Mouse (Mus musculus): ENCODE data around the gene Sec1.

The Sec1 gene

DNA sequence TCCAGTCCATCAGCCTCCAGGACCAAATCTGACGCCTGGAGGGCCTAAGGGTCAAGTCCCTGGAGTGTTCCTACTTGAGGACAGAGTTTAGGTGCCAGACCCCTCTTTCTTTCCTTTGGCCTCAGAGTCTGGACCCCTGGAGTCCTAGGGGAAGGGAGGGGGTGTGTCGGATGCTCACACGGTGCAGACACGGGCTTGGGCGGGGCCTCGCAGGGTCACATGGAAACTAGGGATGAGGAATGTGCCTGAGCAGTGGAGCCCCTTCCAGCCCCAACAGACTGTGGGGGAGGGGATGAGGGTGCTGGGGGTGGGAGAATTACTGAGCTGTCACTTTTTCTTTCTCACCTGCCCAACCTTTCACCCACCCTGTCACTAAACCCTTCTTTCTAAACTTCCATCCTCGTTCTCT lies 11.7 kb upstream of the Sec1 start:
- no peak for DNase-seq (ENCODE audit: low read depth in 2 of 2, low spot score in 2 of 2)

DNA sequence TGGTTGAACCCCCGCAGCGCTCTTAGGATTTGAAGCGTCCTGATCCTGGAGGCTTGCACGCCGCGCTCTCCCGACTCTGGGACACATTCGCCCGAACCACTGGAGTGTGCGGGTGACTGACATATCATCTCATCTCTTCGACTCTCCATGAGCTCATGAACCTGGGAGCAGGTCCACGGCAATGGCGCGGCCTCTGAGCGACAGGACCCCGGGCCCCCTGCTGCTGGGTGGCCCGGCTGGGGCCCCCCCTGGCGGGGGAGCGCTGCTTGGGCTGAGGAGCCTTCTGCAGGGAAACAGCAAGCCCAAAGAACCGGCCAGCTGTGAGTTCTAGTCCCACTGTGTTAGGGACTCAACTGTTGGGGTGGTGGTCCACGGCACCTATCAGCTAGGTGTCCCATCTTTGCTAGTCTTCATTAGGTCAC lies 11.3 kb upstream of the Sec1 start:
- no peak for DNase-seq (ENCODE audit: low read depth in 2 of 2, low spot score in 2 of 2)

DNA sequence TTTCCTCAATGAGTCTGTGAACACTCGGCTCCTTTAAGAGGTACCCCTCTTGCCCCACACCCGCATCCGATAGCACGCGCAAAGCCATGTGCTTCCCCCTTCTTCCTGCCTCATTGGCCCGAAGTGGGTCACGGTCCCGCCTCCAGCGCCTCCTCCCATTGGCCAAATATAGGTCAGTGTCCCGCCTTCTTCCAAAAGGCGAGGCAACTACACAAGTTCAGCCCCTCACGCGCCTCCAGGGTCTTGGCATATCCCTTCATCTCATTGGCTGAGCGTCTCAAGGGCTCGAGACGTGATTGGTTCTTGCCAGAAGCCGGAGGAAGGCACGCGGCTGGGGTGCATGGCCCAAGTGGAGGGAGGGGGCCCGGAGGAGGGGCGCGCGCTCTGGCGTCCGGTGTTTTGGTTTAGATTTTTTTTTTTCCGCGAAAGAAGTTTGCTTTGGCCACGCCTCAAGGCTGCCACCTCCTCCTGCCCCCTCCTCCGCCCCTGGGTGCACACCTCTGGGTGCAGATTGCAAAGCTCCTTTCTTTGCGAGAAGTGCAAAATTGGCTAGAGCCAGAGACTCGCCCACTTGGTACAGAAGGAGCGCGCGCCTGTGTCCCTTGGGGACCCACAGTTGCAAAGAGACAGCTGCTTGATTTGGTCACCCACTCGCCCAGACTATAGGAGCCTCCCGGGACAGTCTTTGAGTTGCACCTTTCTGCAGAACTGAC lies 10.7 kb upstream of the Sec1 start, which contains the start of gene Dbp:
Gene Dbp (plus strand): TSS at position 359 of the 713 bp plus-strand sequence.
- peak; percentile 98 to 99 for DNase-seq (ENCODE audit: low read depth in 2 of 2, low spot score in 2 of 2)

DNA sequence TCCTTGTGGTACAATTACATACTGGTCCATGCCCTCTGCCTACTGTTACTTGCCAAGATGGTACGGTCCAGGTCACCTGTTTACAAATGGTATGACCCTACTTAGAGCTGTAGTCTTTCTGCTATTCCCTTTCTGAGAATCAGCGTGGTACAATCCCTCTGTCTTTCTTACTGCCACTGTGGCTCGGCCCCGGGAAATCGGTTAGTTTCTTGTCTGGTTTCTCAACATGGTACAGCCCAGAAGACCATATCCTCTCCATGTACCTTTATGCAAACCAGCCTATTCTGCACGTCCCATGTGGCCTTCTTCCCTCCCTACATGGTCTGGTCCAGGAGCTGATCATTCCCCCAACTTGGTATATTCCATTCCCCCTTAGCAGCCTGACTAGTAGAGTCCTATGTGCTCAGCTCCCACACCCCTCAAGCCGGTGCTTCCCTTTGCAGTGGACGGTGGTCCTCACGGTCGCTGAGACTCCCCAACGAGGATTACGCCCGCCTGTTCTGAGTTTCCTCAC lies 9.9 kb upstream of the Sec1 start:
- peak in 1 of 2 experiments; percentile 50 for DNase-seq (ENCODE audit: low read depth in 2 of 2, low spot score in 2 of 2)

DNA sequence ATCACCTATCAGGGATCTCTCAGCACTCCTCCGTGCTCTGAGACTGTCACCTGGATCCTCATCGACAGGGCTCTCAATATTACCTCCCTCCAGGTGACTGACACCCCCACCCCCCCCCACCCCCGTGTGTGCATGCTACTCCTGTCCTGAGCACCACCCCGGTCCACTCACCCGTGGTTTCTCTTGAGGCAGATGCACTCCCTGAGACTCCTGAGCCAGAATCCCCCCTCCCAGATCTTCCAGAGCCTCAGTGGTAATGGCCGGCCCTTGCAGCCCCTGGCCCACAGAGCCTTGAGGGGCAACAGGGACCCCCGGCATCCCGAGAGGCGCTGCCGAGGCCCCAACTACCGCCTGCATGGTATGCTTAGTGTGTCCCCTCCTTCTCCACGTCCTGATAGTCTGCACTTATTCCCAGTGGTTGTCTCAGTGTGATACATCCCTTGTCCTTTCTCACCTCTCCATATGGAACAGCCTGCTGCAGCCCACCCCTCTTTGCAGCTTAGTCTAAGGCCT lies 9.4 kb upstream of the Sec1 start:
- DNase-seq (ENCODE audit: low read depth in 2 of 2, low spot score in 2 of 2): no peak

DNA sequence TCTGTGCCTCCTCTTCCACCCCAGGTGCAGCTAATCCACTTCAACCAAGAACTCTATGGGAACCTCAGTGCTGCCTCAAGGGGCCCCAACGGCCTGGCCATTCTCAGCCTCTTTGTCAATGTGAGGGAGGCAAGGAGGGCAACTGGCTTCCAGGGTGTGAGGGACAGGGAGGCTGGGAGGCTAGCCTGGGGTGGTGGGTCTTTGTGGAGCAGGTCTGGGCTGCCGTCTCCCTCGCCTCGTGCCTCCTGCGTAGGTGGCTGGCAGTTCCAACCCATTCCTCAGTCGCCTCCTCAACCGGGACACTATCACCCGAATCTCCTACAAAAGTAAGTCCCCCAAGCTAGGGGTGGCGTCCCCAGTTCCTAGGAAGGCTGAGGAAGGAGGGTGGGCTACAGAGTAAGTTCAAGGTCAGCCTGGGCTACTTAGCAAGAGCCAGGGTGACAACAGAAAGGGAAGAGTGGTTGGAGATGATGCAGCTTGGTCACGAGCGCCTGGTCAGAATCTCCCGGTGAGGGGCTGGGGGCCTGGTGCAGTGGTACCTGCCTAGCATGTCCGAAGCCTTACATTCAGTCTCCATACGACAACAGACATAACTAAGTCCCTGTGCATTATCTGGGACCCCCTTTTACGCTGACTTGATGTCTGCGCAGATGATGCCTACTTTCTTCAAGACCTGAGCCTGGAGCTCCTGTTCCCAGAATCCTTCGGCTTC lies 8.8 kb upstream of the Sec1 start:
- DNase-seq (ENCODE audit: low read depth in 2 of 2, low spot score in 2 of 2): no peak

DNA sequence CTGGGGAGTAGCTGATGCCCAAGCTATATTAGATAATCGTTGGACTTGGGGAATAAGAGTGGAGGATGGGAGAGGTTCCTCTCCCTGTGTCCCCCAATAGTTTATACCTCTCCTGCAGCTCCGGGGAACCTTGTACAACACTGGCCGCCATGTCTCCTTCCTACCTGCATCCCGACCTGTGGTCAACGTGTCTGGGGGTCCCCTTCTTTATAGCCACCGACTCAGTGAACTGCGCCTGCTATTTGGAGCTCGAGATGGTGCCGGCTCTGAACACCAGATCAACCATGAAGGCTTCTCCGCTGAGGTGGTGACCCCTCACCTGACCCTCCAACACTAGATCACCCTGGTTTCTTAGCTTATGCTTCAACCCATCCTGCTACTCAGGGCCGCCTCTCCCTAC lies 8.1 kb upstream of the Sec1 start:
- DNase-seq (ENCODE audit: low read depth in 2 of 2, low spot score in 2 of 2): no peak

DNA sequence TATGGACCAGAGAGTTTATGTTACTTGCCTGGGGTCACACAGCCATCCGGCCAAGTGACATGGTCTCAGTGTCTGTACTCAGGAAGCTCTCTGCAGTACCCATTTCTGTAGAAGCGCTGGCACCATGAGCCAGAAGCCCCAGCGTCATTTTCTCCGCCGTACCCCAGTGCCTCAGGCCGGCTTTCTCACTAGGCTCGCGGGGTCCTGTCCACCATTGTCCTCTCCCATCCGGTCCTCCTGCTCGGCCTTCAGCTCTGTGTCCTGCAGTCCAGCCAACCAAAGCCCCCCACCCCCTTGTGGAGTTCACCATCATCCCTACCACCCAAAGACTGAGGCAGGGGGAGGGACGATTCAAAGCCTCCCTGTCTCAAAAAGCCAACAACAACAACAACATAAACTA lies 7.4 kb upstream of the Sec1 start:
- no peak for DNase-seq (ENCODE audit: low read depth in 2 of 2, low spot score in 2 of 2)

DNA sequence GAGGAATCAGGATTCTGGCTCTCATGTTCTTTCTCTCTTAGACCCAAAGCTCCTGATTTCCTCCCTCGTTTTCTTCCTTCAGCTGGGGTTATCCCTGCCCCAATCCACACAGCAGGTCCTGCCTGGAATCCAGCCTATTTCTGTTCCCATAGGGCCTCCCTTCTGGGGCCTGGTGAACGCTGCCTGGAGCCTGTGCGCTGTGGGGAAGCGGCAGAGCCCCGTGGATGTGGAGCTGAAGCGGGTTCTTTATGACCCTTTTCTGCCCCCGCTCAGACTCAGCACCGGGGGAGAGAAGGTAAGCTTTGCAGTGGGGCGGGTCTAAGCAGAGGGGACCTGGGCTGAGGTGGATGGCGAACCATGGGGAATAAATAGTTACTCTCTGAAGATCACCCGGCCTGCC lies 6.9 kb upstream of the Sec1 start:
- no peak for DNase-seq (ENCODE audit: low read depth in 2 of 2, low spot score in 2 of 2)

DNA sequence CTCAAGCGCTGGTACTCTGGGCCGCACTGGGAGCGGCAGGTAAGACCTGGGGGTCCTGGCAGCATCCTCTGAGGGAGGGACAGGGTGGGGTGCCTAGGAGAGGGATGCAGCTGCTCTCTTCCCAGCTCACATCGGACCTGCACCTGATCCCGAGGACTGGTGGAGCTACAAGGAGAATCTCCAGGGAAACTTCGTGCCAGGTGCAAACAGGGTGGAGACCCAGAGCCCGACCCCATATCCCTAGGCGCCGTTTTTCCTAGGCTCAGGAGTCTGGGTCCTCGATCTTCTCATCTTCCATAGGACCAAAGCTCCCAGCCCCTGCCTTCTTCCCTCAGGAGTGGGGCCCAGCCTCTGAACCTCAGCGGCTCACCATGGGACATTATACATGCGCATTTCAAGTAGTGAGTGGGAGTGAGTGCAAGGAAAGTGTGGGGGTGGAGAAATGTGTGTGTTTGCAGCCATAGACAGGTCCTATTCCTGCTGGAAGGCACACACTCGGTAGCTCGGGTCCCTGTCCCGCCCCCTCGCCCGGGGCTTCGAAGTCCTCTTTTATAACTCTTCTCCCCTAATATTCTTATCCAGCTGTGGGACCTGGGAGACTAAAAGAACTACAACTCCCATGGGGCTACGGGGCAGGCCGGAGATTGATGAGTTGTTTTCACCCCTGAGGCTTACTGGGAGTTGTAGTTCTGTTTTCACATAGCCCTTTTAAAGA lies 6.3 kb upstream of the Sec1 start:
- DNase-seq (ENCODE audit: low read depth in 2 of 2, low spot score in 2 of 2): peak in 1 of 2 experiments; percentile 66

DNA sequence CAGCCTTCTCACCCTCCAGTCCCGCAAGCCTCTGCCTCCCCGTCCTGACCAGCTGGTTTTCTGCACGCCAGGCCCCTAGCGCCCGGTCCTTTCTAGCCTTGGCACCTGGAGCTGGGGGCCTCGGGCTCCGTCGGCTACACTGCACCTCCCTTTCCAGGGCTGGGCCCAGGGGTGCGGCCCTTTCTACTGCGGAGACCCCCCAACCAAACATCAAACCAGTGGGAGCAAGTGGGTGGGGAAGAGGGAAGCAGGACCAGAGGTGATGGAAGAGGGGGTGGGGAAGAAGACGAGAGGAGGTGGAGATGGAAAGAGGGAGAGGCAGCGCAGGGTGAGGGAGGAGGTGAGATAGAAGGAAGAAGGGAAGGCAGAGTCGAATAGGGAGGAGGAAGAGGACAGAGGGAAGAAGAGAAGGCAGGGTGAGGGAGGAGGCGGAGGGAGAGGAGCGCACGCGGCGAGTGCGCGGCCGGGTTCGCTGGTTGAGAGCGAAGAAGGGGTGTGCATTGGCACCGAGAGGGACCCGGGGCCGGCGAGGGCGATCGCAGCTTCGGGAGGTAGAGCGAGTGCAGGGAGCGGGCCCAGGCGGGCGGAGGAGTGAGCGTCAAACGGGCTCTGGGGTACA lies 5.4 kb upstream of the Sec1 start, which contains the start of gene Car11:
Gene Car11 (plus strand): TSS at position 321 of the 619 bp plus-strand sequence.
- DNase-seq (ENCODE audit: low read depth in 2 of 2, low spot score in 2 of 2): no peak

DNA sequence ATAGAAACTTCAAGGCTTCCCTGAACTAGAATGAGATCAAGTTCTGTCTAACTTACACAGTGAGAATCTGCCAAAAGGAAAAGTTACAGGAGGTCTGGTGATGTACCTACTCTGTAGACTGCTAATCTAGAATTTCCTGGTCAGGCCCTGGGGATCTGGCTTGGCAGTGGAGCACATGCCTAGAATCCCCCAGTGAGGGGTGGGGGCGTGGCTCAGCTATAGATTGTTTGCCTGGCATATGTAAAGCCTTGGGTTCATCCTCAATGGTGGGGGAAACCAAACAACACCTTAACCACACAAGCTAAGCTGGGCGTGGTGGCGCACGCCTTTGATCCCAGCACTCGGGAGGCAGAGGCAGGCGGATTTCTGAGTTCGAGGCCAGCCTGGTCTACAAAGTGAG lies 3.7 kb upstream of the Sec1 start:
- no peak for DNase-seq (ENCODE audit: low read depth in 2 of 2, low spot score in 2 of 2)

DNA sequence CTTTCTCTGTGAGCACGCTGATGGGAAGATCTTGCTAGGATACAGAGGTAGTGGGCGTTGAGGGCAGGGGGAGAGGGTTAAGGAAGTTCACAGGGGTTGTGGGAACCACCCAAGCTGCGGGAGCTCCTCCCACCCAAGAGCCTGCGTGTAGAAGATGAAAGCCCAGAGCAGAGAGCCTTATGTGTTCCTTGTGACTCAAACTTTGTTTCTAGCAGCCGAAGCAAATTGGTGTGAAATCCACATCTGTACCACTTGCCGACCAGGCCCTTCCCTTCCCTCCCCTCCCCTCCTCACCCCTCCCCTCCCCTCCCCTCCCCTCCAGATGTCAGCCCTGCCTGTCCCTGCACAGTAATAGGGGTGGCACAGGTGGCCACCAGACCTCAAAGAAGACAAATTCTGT lies 896 bp upstream of the Sec1 start:
- DNase-seq (ENCODE audit: low read depth in 2 of 2, low spot score in 2 of 2): no peak

DNA sequence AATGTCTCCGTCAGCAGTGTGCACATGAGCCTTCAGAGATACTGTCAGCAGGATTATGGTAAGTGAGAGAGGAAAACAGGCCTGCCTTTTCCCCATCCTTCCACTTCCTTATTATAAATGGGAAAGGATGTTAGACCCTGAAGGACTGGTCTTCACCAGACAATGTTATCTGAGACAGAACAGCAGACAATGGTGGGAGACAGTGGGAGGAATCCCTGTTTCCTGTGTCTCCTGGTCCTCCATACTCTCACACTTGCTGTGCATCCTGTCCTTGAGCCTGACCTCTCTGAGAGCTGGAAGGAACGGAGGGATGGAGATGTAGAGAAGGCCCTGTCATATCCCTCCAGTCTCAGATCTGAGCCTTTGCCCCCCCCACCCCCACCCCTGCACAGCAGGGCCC lies 1.8 kb downstream of the Sec1 start:
- DNase-seq (ENCODE audit: low read depth in 2 of 2, low spot score in 2 of 2): no peak

DNA sequence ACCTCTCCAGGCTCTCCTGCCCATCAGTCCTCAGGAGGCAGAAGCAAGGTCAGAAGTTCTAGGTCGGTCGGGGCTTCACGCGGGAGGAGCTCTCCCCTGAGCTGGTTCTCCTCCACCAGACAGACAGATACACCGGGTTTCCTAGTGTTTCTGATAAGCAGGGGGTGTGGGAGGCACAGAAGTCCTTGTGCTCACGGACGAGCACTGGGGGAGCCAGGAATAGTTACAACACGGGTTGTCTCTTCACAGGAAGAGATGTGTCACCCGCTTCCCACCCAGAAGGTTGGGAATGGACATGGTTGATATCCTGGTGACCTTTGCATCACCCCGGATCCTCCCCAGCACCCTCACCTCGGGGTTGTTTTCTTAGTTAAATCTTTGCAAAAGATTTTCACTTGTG lies 4.4 kb downstream of the Sec1 start:
- DNase-seq (ENCODE audit: low read depth in 2 of 2, low spot score in 2 of 2): no peak

DNA sequence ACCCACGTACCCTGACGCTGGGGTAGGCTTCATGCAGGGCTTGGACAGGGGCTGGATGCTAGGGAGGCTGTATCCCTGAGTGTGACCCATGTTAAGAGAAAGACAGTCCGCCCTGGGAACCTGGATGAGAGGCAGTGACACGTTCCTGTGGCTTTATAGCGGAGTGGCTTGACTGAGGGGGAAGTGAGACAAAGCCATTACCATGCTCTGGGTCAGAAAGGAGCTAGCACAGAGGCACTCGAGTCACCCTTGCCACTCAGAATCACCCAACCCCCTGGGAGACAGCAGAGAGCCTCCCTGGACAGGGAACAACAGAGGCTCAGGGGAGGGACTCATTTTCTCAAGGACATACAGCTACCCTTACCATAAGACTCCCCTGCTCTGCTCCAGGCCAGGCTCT lies 5.1 kb downstream of the Sec1 start:
- no peak for DNase-seq (ENCODE audit: low read depth in 2 of 2, low spot score in 2 of 2)

DNA sequence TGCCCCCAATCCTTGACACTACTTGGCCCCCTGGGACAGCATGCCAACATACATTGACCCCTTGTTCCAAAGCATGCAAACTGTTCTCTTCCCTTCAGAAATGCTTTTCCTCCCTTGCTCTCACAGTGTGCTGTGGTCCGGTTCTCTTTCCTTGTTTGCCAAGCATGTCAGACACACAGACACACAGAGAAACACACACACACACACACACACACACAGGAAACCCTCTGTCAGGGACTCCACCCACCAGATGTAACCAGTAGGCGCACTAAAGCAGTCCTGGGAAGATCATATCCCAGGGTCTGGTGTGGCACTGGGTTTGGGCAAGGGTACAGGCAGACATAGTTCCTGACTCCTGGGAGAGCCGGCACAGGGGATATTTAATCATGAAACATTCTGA lies 7.4 kb downstream of the Sec1 start:
- DNase-seq (ENCODE audit: low read depth in 2 of 2, low spot score in 2 of 2): no peak

DNA sequence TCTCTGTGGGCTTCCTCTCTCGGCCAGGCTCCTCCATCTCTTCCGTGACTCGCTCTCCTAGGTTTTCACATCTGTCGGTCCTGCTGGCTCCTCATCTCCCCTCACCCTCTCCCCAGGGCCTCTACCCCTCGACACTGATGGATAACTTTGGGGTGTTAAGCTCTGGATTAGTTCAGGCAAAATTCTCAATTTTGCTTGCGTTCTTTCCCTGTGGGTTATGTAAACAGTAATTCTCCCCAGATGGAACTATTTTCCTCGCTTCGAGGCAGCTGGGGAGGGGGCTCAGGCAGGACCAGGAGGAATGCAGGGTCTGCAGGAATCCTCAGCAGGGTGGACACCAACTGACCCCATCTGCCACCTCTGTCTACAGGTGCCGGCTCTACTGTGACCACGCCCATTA lies 8.4 kb downstream of the Sec1 start:
- no peak for DNase-seq (ENCODE audit: low read depth in 2 of 2, low spot score in 2 of 2)

DNA sequence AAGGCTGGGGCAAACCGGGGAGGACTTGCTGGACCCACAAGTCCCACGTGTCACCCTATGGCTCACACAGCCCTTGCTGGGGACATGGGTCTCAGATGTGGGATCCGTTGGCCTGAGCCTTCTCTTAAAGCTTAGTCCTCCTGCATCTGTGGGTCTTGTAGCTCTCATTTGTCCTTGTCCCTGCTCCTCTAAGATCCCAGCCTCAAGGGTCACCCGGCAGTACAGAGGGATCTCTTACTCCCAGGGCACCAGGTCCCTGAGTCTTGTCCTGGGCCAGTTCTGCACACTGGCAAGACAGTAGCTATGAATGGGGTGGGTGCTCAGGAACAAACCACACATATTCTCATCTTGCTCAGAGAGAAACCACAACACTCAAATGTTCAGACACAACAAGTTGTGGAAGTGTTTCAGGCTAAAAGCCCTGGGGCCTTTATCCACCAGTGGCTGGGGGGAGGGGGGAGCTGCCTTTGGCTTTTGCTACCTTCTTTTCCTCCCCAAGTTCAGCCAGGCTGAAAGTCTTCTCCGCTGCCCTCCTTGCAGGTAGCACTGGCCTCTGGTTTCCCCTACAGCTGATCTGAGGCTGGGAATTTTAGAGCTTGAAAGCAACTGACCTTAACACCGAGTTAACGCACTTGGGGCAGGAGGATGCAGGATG lies 10.7 kb downstream of the Sec1 start, which contains the start of gene Ntn5:
Gene Ntn5 (plus strand): TSS at position 627 of the 655 bp plus-strand sequence.
- peak in 1 of 2 experiments; percentile 30 for DNase-seq (ENCODE audit: low read depth in 2 of 2, low spot score in 2 of 2)

All from CD8-positive naive resting alpha-beta T cell, adult 2 months (primary cell).